Mouse (Mus musculus): ENCODE data around the gene Stambpl1.

Gene Stambpl1

GRCm38 (mm10) chr19:34284383-34284782, 92.4 kb downstream of the Stambpl1 start:
- DNase-seq (ENCODE audit: low spot score), result no peak

- no peak for DNase-seq (ENCODE audit: low spot score)
Measured at GRCm38 (mm10) chr19:34284826-34285225, 92.8 kb downstream of the Stambpl1 start.

GRCm38 (mm10) chr19:34287221-34287620, 95.2 kb downstream of the Stambpl1 start:
- DNase-seq (ENCODE audit: low spot score), result no peak

GRCm38 (mm10) chr19:34287656-34288415, 95.8 kb downstream of the Stambpl1 start:
- no peak for DNase-seq (ENCODE audit: low spot score)

- DNase-seq (ENCODE audit: low spot score), result no peak
Measured at GRCm38 (mm10) chr19:34288696-34289095, 96.7 kb downstream of the Stambpl1 start.
